Mouse (Mus musculus): Measurements from ENCODE around the gene Ifna11.
"Not testable (repeated sequence)": the region's sequence is repeated elsewhere in the genome, so short reads cannot be mapped to it uniquely, and the experiment has no call there.

The Ifna11 gene

GRCm38 (mm10) chr4:88819659-88820058 lies at the start of gene Ifna11:
Ifna11 (plus strand) TSS chr4:88819959.
- DNase-seq = no peak

GRCm38 (mm10) chr4:88773534-88773933 lies 46.2 kb upstream of the Ifna11 start, which contains the start of gene Gm13290:
Gm13290 (plus strand) TSS chr4:88773834.
- not testable (repeated sequence) for DNase-seq

- not testable (repeated sequence) for DNase-seq
Observed at GRCm38 (mm10) chr4:88776622-88777021, 43.1 kb upstream of the Ifna11 start, which contains the start of gene Gm13289. Gm13289 (plus strand) TSS chr4:88776922.

- DNase-seq = not testable (repeated sequence)
Observed at GRCm38 (mm10) chr4:88779550-88779949, 40.2 kb upstream of the Ifna11 start, which contains the start of gene Gm13272. Gm13272 (plus strand) TSS chr4:88779850.

GRCm38 (mm10) chr4:88780320-88780719 lies 39.4 kb upstream of the Ifna11 start:
- DNase-seq = not testable (repeated sequence)

GRCm38 (mm10) chr4:88781831-88782230 lies 37.9 kb upstream of the Ifna11 start, which contains the start of gene Ifnz:
Ifnz (plus strand) TSS chr4:88782131.
- not testable (repeated sequence) for DNase-seq

- DNase-seq = not testable (repeated sequence)
Observed at GRCm38 (mm10) chr4:88782335-88782734, 37.4 kb upstream of the Ifna11 start.

- DNase-seq = not testable (repeated sequence)
Observed at GRCm38 (mm10) chr4:88785409-88785808, 34.4 kb upstream of the Ifna11 start, which contains the start of gene Gm13276. Gm13276 (plus strand) TSS chr4:88785709.

GRCm38 (mm10) chr4:88788402-88788801 lies 31.4 kb upstream of the Ifna11 start, which contains the start of gene Gm13277:
Gm13277 (plus strand) TSS chr4:88788632.
- peak; percentile 72 to 75 for DNase-seq

- not testable (repeated sequence) for DNase-seq
Observed at GRCm38 (mm10) chr4:88791250-88791649, 28.5 kb upstream of the Ifna11 start, which contains the start of gene Gm13278. Gm13278 (plus strand) TSS chr4:88791550.

GRCm38 (mm10) chr4:88793936-88794675 lies 25.7 kb upstream of the Ifna11 start, which contains the start of gene Gm13275:
Gm13275 (plus strand) TSS chr4:88794487.
- peak; percentile 50 to 74 for DNase-seq

GRCm38 (mm10) chr4:88797097-88797496 lies 22.7 kb upstream of the Ifna11 start, which contains the start of gene Gm13279:
Gm13279 (plus strand) TSS chr4:88797397.
- DNase-seq = not testable (repeated sequence)

- DNase-seq = not testable (repeated sequence)
Observed at GRCm38 (mm10) chr4:88799365-88799764, 20.4 kb upstream of the Ifna11 start, which contains the start of gene Gm13285. Gm13285 (plus strand) TSS chr4:88799665.

- DNase-seq = not testable (repeated sequence)
Observed at GRCm38 (mm10) chr4:88802954-88803353, 16.8 kb upstream of the Ifna11 start, which contains the start of gene Gm13287. Gm13287 (plus strand) TSS chr4:88803254.

GRCm38 (mm10) chr4:88805231-88805630 lies 14.5 kb upstream of the Ifna11 start, which contains the start of gene Gm13288:
Gm13288 (plus strand) TSS chr4:88805531.
- not testable (repeated sequence) for DNase-seq

GRCm38 (mm10) chr4:88805761-88806160 lies 14.0 kb upstream of the Ifna11 start:
- not testable (repeated sequence) for DNase-seq

- DNase-seq = no peak
Observed at GRCm38 (mm10) chr4:88815928-88816327, 3.8 kb upstream of the Ifna11 start, which contains the start of gene Ifna7. Ifna7 (plus strand) TSS chr4:88816228.

GRCm38 (mm10) chr4:88822995-88823394 lies 3.2 kb downstream of the Ifna11 start:
- DNase-seq = no peak

GRCm38 (mm10) chr4:88827116-88827515 lies 7.4 kb downstream of the Ifna11 start, which contains the start of gene Ifna6:
Ifna6 (plus strand) TSS chr4:88827416.
- DNase-seq = not testable (repeated sequence)

- peak in 1 of 2 experiments; percentile 15 for DNase-seq
Observed at GRCm38 (mm10) chr4:88830523-88830922, 10.8 kb downstream of the Ifna11 start.

- DNase-seq = not testable (repeated sequence)
Observed at GRCm38 (mm10) chr4:88835225-88835624, 15.5 kb downstream of the Ifna11 start, which contains the start of gene Ifna5. Ifna5 (plus strand) TSS chr4:88835525.

- no peak for DNase-seq
Observed at GRCm38 (mm10) chr4:88838828-88839227, 19.1 kb downstream of the Ifna11 start.

GRCm38 (mm10) chr4:88840058-88840457 lies 20.3 kb downstream of the Ifna11 start:
- DNase-seq = no peak
